Mouse (Mus musculus) induced T-regulatory cell, adult 2 months (primary cell): ENCODE measurements around the gene Irf4.
A peak's percentile ranks its signal among the peaks of the same experiment; 100 is the strongest.

Source experiments
- DNase-seq: peaks from one replicate; pipeline ENCODE4 v3.0.0-alpha.2; 2012; ENCODE audit warnings: low read depth

The Irf4 gene

DNA sequence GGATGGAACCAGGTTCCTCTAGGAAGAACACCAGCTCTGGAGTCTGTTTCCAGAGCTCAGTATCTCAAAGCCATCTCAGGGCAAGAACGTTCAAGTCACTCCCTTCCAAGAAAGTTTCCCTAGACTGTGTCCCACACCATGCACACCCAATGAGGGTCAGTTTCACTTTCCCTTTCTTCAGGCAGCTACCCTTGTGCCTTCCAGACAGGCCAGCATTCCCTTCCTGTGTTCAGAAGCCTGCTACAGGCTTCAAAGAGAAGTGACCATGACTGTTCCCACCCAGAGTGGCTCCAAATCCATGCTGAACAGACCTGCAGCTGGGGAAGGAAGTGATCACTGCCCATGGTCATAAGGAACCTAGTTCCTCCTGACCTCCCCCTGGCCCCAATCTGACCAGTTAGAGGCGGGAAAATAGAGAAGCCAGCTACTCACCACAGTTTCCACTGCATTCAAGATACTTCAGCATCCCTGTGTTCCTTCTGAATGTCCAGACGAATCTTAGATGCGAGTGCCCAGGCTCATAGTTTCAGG lies 10.7 kb upstream of the Irf4 start:
- DNase-seq: peak; percentile 27

DNA sequence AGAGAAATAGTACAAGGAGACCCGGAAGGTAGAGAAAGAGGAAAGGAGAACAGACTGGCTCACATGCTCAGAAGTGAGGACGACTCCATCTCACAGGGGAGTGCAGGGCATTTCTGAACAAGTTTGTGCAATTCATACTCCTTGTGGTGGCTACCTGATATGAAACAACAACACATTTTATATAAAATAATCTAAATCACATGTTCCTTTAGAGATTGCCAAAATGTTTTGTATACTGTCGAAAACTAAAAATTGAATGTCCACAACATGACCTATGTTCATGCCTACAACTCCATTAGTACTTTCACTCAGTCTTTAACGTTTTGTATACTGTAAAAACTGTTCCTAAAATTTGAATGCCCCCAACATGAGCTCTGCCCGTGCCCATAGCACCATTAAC lies 7.9 kb upstream of the Irf4 start:
- no peak for DNase-seq

DNA sequence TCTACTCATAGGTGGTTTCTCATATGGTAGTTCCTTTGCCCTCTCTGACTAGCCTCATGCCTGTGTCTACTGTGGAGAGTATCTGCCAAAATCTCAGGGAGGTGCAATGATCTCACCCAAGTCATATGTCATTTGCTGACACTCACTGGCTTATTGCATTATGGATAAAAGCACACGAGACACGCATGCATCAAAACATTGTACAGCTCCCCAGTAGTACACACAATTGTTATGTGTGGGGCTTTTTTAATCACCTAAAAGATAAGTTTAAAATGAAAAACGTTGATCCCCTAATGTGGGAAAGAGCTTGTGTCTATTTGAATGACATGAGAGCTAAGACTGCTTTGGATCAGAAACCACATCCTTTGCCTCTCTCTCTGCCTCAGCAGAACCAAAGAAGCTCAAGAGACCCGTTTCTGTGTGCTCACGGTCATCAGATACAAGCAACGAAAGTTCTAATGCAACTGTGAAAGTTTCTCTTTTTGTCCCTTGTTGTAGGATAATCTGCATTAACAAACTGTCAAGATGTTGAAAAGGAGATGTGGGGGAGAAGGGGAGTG lies 6.5 kb upstream of the Irf4 start:
- DNase-seq: peak; percentile 56

DNA sequence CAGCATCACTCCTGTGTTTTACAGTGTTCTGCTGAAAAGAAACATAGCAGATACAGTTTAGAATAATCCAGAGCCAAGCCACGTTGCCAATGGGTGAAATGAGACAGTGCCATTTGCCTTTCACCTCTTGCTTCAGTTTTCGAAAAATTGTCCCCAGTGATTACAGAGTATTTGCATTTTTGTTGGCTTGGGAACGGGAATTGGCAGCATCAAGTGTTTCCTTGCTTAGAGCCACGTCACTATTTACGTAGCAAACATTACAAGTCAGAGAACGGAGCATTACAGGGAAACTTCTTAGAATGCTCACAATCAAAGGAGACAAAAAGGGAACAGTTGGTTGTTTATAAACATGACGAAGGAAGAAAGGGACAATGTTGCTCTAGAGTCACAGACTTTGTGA lies 3.9 kb upstream of the Irf4 start:
- DNase-seq: no peak

DNA sequence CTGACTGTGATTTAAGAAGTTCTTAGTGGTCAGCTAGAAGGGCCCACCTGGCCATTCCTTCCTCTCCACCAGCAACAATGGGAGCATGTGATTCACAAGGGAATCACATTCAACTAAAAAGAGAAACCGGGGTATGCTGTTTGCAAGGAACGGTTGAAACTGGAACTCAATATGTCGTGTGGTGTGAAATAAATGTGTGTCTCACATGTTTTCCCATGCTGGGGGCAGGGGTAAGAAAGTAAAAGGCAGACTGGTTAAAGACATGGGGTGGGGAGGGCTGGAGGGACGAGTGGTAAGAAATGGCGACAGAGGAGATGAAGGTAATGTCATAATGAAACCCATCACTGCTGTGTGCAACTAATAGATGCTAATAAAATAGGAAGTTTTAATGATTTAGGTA lies 2.0 kb upstream of the Irf4 start:
- no peak for DNase-seq

DNA sequence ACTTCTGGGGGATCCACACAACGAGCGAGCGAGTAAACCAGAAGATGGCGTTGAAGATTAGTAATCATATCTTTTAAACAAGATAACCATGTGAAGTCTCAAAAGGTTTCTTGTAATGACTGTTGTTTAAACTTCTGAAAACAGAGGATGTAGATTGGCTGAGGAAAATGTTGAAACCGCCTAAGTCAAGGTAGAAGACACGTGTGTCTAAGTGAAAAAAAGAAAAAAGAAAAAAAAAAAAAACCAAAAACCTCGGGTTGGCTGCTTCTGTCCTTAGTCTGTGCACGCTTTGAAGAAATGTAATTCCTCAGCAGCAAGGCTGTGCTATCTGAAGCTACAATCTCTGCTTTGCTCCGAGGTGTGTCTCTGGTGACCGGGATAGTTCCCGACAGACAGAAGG lies 1.5 kb upstream of the Irf4 start:
- peak; percentile 87 for DNase-seq

DNA sequence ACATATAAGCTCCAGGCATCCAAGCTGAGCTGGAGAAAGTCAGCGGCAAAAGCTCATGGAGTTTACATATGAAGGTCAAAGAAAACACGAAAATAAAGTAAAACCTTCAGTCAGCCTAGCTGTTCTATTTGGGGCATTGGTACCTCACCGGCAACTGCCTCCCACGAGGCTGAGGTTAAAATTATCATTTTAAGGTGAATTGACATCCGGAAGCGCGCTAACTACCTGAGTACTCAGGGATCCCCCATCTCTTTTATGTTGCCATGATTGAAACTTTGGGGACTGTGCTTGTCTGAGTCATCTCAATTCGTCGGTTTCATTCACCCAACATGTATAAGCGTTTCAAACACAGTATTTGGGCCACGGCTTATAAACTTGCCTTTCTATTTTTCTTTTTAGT lies 705 bp upstream of the Irf4 start:
- DNase-seq: peak; percentile 89

DNA sequence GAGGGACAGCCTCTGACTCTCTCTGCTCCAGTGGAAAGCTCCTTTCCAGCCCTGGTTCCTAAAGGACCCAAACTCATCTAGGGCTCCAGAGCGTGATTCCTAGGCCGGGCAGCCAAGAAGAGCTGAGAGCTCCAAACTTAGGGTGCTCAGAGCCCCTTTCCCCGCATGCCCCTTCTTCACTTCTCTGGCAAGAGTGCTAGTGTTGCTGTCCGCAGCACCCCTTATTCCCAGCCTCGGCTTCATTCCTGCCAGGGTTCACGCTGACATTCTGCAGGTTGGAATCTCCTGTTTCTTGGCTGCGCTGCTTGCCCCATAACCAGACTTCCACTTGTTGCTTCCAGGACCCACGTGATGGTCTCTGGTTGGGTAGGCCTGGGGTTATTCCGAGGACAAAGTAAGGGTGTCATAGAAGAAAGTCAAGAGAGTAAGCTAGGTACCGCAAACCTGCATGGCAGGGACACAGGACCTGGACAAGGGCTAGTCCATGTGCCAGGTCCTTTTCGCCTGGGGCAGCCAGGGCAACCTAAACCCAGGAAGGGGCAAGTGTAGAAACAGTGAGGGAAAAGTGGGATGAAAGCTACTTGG lies 623 bp downstream of the Irf4 start:
- DNase-seq: peak; percentile 74

DNA sequence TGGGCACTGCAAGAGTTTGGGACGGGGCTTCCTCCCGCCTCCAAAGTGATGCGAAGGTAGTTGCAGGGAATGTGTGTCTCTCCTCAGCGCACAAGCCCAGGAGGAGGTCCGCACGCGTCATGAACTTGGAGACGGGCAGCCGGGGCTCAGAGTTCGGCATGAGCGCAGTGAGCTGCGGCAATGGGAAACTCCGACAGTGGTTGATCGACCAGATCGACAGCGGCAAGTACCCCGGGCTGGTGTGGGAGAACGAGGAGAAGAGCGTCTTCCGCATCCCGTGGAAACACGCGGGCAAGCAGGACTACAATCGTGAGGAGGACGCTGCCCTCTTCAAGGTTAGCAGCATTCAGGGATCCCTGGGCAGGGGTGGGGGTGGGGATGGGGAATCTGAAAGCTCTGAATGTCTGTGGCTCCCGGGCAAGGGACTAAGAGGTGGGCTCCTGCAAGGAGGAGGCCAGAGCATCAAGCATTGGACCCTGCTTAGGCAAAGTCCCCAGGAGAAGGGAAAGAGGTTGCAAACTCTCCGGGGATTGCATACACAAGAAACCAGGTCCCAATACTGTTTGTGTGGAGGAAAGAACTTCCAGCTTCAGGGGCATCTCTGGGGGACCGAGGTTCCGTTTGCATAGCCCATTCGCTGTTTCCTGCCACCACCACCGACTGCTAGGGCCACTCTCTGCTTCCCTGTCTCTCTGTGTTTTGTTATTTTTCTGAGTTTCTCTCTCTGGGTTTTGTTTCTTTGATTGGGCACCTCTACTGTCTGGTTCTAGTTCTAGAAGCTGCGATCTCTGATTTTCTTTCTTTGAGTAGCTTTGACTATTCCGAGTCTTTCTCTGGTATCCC lies 1.7 kb downstream of the Irf4 start:
- peak; percentile 81 for DNase-seq

DNA sequence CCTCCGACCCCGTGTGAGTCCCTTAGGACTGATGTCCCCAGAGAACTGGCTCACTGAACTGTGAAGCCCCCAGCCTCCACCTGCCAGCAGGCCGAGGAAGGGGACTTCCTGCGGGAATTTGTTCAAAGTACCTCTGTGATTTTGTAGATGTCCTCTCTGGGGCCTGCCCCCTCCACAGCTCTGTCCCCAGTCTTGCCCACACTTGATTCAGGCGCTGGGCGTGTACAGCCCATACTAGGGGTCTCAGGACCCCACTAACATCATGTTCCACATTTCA lies 2.2 kb downstream of the Irf4 start:
- DNase-seq: no peak

DNA sequence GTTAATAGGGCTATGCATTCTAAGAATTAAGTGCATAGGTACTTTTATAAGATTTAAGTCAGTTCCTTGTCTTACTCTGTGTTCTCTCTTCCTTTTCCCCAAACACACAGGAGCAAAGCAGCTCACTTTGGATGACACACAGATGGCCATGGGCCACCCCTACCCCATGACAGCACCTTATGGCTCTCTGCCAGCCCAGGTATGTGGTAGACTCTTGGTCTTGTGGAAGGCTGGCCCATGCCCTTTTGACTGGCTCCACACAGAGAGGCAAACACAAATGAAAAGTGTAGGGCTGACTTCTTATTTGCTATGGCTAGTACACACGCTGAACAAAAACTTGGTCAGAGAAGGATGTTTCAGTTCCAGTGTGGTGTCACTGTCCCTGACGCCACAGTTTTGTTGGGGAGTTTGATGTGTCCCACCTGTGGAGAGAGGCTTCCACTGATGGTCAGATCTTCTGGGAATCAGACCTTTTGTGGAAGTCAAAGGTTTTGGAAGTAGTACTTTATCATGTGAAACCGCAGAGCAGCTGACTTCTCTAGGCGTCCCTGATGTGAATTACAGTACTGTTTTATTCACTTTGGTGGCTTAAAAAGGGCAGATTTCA lies 3.7 kb downstream of the Irf4 start:
- peak; percentile 53 for DNase-seq

DNA sequence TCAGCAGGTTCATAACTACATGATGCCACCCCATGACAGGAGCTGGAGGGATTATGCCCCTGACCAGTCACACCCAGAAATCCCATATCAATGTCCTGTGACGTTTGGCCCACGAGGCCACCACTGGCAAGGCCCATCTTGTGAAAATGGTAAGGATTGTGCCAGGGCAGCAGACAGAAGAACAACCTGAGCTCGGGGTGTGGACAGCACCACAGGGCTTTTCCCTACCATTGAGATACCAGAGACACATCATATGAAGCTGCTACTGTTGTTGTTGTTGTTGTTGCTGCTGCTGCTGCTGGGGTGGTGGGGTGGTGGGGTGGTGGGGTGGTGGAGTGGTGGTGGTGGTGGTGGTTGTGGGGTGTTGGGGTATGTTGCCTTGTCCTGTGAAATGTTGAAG lies 4.4 kb downstream of the Irf4 start:
- peak; percentile 53 for DNase-seq

DNA sequence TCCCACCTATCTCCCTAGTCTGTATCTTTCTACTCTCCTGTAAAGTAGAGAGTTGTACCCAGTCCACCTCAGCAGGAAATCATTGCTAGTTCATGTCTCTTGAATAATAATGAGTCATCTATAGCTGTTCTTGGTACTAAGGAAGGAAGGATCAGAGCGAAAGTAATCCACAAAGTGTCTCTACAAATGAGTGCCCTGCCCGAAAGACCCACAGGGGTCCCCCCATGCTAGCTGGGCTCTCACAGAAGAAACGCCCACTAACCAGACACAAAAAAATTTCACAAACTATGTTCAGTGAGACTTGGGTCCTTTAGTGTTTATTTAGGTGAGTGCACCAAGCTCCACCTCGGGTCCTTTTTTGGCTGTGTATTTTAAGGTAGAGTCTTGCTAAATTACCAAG lies 5.0 kb downstream of the Irf4 start:
- DNase-seq: peak; percentile 75

DNA sequence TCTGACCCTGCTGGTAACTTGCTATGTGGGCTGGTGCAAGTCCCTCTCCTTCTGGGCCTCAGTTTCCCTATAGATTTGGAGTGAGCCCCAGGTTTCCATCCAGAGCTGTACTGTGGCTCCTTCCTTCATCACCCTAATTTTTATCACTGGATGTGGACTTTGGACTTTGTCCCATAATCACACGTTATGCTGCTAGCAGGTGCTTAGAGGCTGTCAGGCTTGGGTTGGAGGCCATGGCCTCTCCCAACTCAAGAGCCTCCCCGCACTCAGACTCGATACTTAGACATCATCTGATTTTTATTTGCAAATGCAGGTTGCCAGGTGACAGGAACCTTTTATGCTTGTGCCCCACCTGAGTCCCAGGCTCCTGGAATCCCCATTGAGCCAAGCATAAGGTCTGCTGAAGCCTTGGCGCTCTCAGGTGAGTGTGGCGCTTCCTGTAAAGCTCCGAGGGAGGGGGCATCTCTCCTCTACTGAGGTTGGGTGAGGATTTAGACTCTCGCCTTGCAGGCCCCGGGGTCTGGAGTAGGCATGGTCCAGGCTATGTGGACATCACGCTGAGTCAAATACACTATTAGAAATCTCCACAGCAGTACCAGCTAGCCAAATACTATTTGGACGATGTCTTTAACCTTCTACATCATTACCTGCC lies 5.9 kb downstream of the Irf4 start:
- peak; percentile 55 for DNase-seq

DNA sequence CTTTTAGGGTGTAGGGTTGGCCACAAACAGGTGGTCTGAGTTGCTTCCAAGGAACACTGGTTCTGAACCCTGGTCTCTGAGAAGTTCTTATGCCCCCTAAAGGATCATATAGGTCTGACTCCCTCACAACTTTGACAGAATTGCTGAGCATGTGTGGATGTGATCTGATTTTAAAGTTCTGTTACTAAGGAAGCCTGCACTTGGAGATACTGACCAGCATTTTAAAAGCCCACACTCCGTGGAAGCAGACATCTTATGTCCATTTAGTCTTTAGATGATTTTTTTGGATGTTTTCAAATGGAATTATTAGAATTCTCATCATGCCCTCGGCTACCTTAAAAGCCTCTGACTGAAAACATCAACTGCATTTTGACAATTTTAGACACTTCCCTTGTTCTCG lies 6.6 kb downstream of the Irf4 start:
- DNase-seq: peak; percentile 39

DNA sequence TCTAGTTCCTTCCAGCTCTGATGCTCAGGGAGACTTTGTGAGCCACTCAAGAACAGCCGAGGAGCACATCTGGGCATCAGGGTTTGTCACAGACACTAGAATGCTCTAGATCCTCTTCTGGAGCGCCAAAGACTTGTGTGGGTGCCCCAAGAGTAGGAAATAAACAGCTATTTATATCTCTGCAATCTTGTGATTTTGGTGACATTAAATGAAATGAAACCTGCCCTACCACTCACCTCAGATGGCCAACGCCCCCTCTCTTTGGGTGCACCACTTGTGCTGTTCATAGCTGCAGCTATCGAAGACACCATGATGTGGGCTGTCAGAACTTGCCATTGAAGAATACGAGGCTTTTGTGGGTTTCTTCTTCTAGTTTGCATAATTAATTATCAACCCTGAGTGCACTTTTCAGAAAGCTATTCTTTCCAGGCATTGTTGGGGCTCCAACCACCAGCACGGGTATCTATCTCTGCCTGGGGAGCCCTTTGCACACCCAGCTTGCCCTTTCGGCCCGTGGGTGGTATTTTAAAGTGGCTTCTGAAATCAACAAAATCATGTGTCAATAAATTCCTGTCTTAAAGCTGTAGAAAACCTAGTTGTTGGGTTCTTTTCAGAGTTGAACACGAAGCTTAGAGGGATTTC lies 7.1 kb downstream of the Irf4 start:
- peak; percentile 68 for DNase-seq

DNA sequence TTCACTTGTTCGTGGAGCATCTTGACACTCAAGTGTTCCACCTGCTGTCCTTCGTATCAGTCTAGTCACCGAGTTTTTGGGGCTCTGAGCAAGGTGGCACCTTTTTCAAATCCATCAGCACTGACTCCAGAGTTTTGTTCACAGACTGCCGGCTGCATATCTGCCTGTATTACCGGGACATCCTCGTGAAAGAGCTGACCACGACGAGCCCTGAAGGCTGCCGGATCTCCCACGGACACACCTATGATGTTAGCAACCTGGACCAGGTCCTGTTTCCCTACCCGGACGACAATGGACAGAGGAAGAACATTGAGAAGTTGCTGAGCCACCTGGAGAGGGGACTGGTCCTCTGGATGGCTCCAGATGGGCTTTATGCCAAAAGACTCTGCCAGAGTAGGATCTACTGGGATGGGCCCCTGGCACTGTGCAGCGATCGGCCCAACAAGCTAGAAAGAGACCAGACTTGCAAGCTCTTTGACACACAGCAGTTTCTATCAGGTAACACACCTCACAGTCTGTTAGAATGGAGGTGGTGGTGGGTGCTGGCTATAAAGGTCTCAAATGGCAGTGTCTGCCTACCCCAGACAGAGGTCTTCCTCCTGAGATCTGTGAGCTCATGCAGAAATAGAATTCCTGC lies 8.4 kb downstream of the Irf4 start:
- DNase-seq: no peak

DNA sequence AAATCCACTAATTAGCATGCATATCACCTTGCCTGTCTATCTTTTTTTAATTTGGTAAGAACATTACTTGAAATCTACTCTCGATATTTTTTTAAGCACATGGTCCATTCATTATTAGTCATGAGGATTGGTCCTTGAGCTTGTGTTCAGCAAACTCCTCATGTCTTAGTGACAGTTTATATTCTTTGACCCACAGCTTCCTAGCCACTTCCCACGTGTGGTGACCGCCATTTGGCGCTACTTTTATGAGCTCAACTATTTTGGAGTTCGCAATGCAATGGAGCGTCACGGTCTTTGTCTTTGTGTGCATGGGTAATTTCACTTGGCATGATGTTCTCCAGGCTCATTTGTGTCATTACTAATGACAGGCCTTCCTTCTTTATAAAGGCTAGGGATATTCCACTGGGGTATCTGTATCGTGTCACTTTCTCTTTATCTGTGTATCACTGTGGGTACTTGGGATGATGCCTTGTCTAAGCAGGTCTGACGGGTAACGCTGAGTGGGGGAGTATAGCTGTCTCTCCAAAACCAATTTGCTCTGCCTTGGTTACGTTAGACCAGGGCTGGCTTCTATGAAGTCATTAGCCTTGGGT lies 9.9 kb downstream of the Irf4 start:
- peak; percentile 49 for DNase-seq

DNA sequence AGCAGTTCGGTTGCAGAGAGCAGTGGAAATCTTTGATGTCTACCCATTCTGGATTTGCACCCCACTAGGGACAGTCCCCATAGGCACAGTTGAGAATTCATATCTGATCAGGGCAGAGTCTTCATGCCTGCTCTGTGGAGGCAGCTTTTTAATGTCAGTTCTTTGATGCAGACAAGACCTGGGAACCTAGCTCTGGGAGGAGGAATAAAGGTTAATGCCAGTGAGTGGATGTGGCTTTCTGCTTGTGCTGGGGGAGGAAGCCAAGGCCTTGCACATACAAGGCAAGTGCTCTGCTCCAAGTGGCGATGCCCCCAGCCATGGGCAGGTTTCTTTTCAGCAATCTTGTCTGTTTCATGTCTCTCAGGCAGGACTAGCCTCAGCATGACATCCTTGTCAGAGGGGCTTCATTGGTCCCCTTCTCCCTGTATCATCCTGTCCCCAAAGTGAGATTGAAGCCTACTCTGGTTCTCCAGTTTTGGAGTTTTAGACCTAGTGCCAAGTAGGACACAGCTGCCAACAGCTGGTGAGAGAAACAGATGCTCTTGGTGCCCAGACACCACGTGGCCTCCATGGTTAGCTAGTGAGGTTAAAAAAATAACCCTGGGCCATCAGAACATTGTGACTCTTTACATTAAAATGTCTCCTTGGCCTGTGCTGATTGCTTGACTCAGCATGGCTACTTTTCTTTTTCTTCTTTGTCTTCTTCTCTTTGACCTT lies 11.5 kb downstream of the Irf4 start:
- peak; percentile 85 for DNase-seq

DNA sequence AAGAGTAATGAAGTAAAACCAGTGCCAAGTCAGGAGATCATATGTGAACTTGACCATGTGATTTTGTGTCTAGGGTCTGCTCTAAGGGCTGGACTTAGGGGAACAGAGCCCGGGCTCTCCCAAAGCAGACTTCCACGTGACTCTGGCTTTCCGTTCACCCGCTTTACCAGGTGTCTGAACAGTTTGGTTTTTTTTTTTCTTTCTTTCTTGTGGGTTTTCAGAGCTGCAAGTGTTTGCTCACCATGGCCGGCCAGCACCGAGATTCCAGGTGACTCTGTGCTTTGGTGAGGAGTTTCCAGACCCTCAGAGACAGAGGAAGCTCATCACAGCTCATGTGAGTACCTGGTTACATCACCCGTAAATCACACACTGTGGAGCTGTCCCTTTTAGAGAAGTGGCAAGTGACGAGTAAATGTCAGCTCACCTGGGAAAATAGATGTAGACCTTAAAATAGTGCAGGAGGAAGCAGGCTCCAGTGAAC lies 12.2 kb downstream of the Irf4 start:
- DNase-seq: peak; percentile 77
